Mouse (Mus musculus) stomach, postnatal 0 days (tissue): ENCODE data around the gene Med27. TPM values are rescaled to one million over a fixed set of nuclear protein-coding genes. Genes with fewer than 3 reads are reported as not detected.

Source experiments
- ATAC-seq: fragments of 200-750 bp; cut with Nextera tagmentation; 2 replicates; pipeline ENCODE4 v1.8.0; 2017; ENCODE audit not compliant: low FRiP score, low TSS enrichment
- DNase-seq: peaks from one replicate; pipeline ENCODE4 v3.0.0-alpha.2; 2016; ENCODE audit warnings: low spot score
- H3K27ac ChIP-seq: fragments of 300-500 bp; sonication (generic); replicated peaks from 2 replicates; pipeline ENCODE4 v1.5.1; 2014; ENCODE audit warnings: mild to moderate bottlenecking, control low read depth
- H3K27me3 ChIP-seq: fragments of 300-500 bp; sonication (generic); 2 replicates; pipeline ENCODE4 v1.6.1; 2014; ENCODE audit warnings: low read length; ENCODE audit not compliant: control insufficient read depth, insufficient read depth
- H3K36me3 ChIP-seq: fragments of 300-500 bp; sonication (generic); 2 replicates; pipeline ENCODE4 v1.6.1; 2014; ENCODE audit warnings: low read length, mixed read lengths; ENCODE audit not compliant: control insufficient read depth, insufficient read depth
- H3K4me1 ChIP-seq: fragments of 300-500 bp; sonication (generic); replicated peaks from 2 replicates; pipeline ENCODE4 v1.6.1; 2014; ENCODE audit warnings: antibody characterized with exemption; ENCODE audit not compliant: control insufficient read depth, insufficient read depth
- H3K4me2 ChIP-seq: fragments of 300-500 bp; sonication (generic); replicated peaks from 2 replicates; pipeline ENCODE4 v1.6.1; 2014; ENCODE audit warnings: low read depth, mild to moderate bottlenecking, control low read depth, moderate library complexity
- H3K4me3 ChIP-seq: fragments of 300-500 bp; sonication (generic); 2 replicates; pipeline ENCODE4 v1.5.1; 2014; ENCODE audit warnings: low read depth, low read length, control low read depth
- H3K9ac ChIP-seq: fragments of 300-500 bp; sonication (generic); 2 replicates; pipeline ENCODE4 v1.6.1; 2014; ENCODE audit warnings: mild to moderate bottlenecking, low read length, control low read depth, mixed read lengths
- H3K9me3 ChIP-seq: fragments of 300-500 bp; sonication (generic); 2 replicates; pipeline ENCODE4 v1.6.1; 2016; ENCODE audit warnings: low read length; ENCODE audit not compliant: control insufficient read depth
- CTCF ChIP-seq: IDR thresholded peaks from 2 replicates; pipeline ENCODE4 v1.5.1; 2016; ENCODE audit warnings: antibody characterized with exemption, low read depth, mild to moderate bottlenecking, moderate library complexity
- EP300 ChIP-seq: optimal IDR thresholded peaks from 2 replicates; pipeline ENCODE3; 2016; ENCODE audit warnings: antibody characterized with exemption
- WGBS: fragments of 180-500 bp; shearing (Covaris S2); extraction: QIAGEN DNeasy Blood & Tissue Kit; methylation state at CpG from one replicate; pipeline ENCODE4 v1.1.7; 2014; 5-methylcytosine and 5-hydroxymethylcytosine counted together
- polyA plus RNA-seq: library from polyadenylated mRNA; unstranded; fragments of >200 nt; fragmentation: Nextera tagmentation; extraction: Ambion mirVana; gene quantifications from 2 replicates; pipeline ENCODE4 v1.2.1, GENCODE M21; 2015

Gene Med27
- polyA plus RNA-seq, 1 experiment from 2014 or later: 25.6 TPM

DNA sequence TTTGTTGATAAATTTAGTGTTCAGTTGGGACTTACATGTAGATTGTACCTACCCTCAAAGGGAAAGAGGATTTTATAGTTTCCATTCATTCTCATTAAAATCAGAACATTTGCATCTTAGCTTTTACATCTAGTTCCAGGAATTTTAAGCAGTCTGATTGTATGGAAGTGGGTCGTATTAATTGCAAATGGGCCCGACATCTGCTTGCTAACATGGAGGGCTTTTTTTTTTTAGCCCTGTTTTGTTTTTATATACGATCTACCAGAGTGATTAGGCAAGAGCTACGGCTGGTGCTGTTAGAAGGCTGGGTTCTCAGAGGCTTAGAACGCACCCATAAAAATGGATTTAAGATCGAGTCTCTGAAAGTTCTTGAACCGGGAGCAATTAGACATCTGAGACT is 139.9 kb downstream of the Med27 start:
- ATAC-seq: no peak
- WGBS: 71% methylated on average over 7 of the region's 7 CpGs
- H3K4me1 ChIP-seq: no peaks in the 10 kb centered on the region
- H3K27me3 ChIP-seq: no peaks in the 10 kb centered on the region
- H3K27ac ChIP-seq: no peak overlapping the region
- H3K4me3 ChIP-seq: no peak overlapping the region
- DNase-seq: no peak
- H3K9me3 ChIP-seq: no peaks in the 10 kb centered on the region
- no peak overlapping the region for H3K4me2 ChIP-seq
- no peaks in the 10 kb centered on the region for H3K36me3 ChIP-seq
- no peak overlapping the region for H3K9ac ChIP-seq
- no peak for TF ChIP-seq CTCF
- TF ChIP-seq EP300: no peak

DNA sequence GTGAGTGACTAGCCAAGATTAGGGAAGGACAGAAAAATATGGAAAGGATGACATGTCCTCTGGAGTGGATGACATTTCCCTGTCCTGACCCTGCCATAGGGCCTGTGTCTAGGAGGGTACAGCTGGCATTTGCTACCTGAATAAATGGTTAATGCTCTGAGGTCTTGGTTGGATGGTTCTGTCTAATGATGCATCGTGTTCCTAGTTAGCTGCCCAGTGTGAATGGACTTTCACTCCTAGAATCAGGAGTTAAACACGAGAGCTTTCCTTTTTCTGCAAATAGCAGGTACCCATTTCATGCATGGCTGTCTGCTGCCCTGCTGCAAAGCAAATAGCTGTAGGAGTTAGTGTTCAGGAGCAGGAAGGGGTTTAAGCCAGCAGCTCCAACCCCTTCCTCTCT is 141.0 kb downstream of the Med27 start:
- ATAC-seq (no peak), DNase-seq (no peak)
- TF ChIP-seq CTCF (no peak), EP300 (no peak)
- Histone ChIP-seq H3K36me3 (no peaks in the 10 kb centered on the region), H3K4me1 (no peaks in the 10 kb centered on the region), H3K27me3 (no peaks in the 10 kb centered on the region), H3K9ac (no peak overlapping the region), H3K9me3 (no peaks in the 10 kb centered on the region), H3K27ac (no peak overlapping the region), H3K4me3 (no peak overlapping the region), H3K4me2 (no peak overlapping the region)
- WGBS: 69% methylated on average over 2 of the region's 2 CpGs

DNA sequence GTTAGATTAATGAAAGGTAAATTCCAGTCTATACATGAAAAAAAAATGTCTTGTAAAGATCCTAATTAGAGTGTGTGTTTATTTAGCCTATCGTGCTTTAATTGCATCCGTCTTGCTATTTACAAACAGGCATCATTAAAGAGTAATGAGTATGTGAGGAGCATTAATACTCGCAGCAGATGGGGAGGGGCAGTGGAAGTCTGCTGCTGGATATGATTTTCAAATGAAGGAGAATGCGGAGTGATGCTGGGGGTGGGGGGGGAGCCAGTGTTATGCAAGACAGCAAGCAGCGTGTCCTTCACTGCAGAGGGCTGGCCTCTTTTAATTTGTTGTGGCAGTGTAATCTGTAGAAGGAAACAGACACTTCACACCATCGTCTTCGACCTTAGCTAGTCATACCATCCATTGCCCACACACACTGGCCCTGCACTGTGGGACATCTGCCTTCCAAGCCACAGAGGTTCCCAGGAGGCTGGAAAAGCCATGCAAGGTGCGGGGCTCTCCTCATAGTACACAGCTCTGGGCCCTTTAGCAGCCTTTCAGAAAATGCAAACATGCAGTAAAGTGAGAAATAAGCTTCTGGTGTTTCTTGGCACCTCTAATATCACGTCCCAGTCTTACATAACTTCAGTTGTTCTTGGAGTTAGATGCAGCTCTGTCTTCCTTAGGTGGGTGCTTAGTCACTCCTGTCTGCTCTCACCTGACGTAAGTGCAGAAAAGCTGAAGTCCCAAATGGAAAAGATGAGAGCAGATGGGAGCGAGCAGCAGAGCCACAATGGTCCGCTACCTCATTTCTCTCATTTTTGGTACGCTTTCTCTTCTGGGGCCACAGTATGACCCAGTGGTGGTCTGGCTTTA is 142.0 kb downstream of the Med27 start:
- DNase-seq (no peak), ATAC-seq (no peak)
- WGBS: 86% methylated on average over 13 of the region's 13 CpGs
- H3K4me3 ChIP-seq: no peak overlapping the region
- H3K4me1 ChIP-seq: no peaks in the 10 kb centered on the region
- no peak overlapping the region for H3K27ac ChIP-seq
- H3K4me2 ChIP-seq: no peak overlapping the region
- no peaks in the 10 kb centered on the region for H3K9me3 ChIP-seq
- H3K36me3 ChIP-seq: no peaks in the 10 kb centered on the region
- no peak overlapping the region for H3K9ac ChIP-seq
- TF ChIP-seq CTCF: no peak
- TF ChIP-seq EP300: no peak
- H3K27me3 ChIP-seq: no peaks in the 10 kb centered on the region

DNA sequence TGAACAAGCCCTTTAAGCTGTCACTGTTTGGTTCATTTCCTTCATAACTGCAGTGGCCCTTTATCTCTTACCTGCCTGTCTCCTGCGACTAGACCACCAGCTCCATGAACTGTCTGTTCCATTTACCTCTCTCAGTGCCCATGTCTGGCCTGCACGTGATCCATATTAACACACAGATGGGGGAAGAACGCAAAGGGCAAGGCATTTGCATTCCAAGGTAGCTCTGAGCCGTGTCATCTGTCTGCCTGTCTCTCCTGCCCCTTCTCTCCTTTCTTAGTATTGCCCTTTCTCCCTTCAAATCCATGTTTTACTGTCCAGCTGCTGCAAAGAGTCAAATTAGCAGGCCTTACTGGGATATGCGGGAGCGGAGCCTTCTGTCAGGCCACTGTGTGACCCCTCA is 145.0 kb downstream of the Med27 start:
- DNase-seq (no peak), ATAC-seq (no peak)
- no peak overlapping the region for H3K4me2 ChIP-seq
- no peaks in the 10 kb centered on the region for H3K27me3 ChIP-seq
- no peaks in the 10 kb centered on the region for H3K9me3 ChIP-seq
- 81% methylated on average over 6 of the region's 6 CpGs for WGBS
- H3K4me1 ChIP-seq: no peaks in the 10 kb centered on the region
- no peak overlapping the region for H3K9ac ChIP-seq
- no peak overlapping the region for H3K4me3 ChIP-seq
- H3K36me3 ChIP-seq: no peaks in the 10 kb centered on the region
- TF ChIP-seq CTCF: no peak
- no peak for TF ChIP-seq EP300
- H3K27ac ChIP-seq: no peak overlapping the region

DNA sequence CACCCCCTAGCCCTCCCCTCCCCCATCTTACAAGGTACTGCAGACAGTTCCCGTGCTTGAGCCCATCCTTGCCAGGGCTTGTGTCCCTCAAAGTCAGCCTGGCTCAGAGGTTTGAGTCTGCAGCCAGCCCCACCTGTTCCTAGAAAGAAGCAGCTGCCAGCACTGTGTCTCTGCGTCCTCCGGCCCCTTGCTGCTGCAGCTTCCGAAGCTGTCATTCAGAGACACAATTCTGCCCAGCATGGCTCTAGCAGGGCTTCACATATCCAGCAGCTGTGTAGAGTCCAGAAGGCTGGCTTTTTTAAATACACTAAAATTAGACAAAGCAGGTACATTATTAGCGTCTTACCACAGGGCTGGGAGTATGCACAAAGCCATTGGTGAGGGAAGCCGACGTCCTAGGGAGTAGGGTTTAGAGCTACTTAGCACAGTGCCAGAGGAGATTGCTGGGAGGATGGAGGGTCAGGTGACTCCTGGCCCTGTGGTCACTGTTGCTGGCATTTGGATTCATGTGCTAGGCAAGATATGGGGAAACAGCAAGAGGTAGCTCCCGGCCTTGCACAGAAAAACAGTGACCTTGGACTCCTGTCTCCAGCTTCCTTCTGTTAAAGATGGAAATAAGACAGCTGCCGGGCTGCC is 146.9 kb downstream of the Med27 start:
- DNase-seq (no peak), ATAC-seq (no peak)
- WGBS: 52% methylated on average over 9 of the region's 9 CpGs

DNA sequence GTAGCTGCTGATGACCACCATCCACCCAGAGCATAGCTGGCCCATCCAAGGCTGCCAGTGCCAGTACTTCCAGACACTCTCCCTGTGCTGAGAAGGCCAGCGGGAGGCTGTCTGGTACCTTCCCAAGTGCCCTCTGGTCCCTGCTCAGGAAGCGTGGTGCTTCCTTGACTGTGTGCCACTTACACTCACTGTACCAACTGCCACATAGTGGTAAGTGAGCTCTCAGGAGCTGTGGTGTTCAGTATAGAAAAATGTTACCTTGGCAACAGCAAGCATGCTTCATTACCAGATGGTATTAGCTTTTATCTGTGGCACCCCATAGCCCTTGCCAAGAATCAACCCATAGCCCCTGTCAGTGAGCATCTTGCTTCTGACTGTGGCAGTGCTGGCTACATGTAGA is 148.7 kb downstream of the Med27 start:
- 89% methylated on average over 2 of the region's 2 CpGs for WGBS
- DNase-seq (no peak), ATAC-seq (no peak)
- Histone ChIP-seq H3K27ac (no peak overlapping the region), H3K36me3 (no peaks in the 10 kb centered on the region), H3K9ac (no peak overlapping the region), H3K4me1 (no peaks in the 10 kb centered on the region), H3K9me3 (no peaks in the 10 kb centered on the region), H3K4me2 (no peak overlapping the region), H3K27me3 (no peaks in the 10 kb centered on the region), H3K4me3 (no peak overlapping the region)
- no peak for TF ChIP-seq EP300
- no peak for TF ChIP-seq CTCF

More for the DNA sequence above, 146.9 kb downstream of the Med27 start:
- Histone ChIP-seq H3K4me3 (no peak overlapping the region), H3K9ac (no peak overlapping the region), H3K36me3 (no peaks in the 10 kb centered on the region), H3K4me2 (no peak overlapping the region), H3K9me3 (no peaks in the 10 kb centered on the region), H3K4me1 (no peaks in the 10 kb centered on the region), H3K27me3 (no peaks in the 10 kb centered on the region), H3K27ac (no peak overlapping the region)
- TF ChIP-seq CTCF: no peak
- TF ChIP-seq EP300: no peak
